Mouse (Mus musculus) heart, postnatal 0 days (tissue): ENCODE measurements around the gene Tenm3. TPM values are rescaled to one million over a fixed set of nuclear protein-coding genes. Genes with fewer than 3 reads are reported as not detected.

ENCODE experiments used
- ATAC-seq: fragments of 200-750 bp; cut with Nextera tagmentation; 2 replicates; pipeline ENCODE4 v1.8.0; 2017; ENCODE audit warnings: low read depth, moderate number of reproducible peaks, moderate library complexity; ENCODE audit not compliant: insufficient read depth
- DNase-seq: peaks from one replicate; pipeline ENCODE4 v3.0.0-alpha.2; 2016; ENCODE audit warnings: low spot score
- H3K27ac ChIP-seq: fragments of 300-500 bp; sonication (generic); 2 replicates; pipeline ENCODE4 v1.5.1; 2014; ENCODE audit warnings: low read depth, mild to moderate bottlenecking
- H3K27me3 ChIP-seq: fragments of 300-500 bp; sonication (generic); 2 replicates; pipeline ENCODE4 v1.6.1; 2014; ENCODE audit warnings: low read length, mixed read lengths; ENCODE audit not compliant: control insufficient read depth, insufficient read depth
- H3K36me3 ChIP-seq: fragments of 300-500 bp; sonication (generic); replicated peaks from 2 replicates; pipeline ENCODE4 v1.6.1; 2014; ENCODE audit warnings: low read length, mixed read lengths; ENCODE audit not compliant: control insufficient read depth, insufficient read depth
- H3K4me1 ChIP-seq: fragments of 300-500 bp; sonication (generic); 2 replicates; pipeline ENCODE4 v1.6.1; 2014; ENCODE audit warnings: antibody characterized with exemption; ENCODE audit not compliant: control insufficient read depth, insufficient read depth
- H3K4me2 ChIP-seq: fragments of 300-500 bp; sonication (generic); 2 replicates; pipeline ENCODE4 v1.6.1; 2014; ENCODE audit warnings: low read depth, mild to moderate bottlenecking, low read length, moderate library complexity
- H3K4me3 ChIP-seq: fragments of 300-500 bp; sonication (generic); 2 replicates; pipeline ENCODE4 v1.5.1; 2014; ENCODE audit warnings: low read depth, low read length
- H3K9ac ChIP-seq: fragments of 300-500 bp; sonication (generic); replicated peaks from 2 replicates; pipeline ENCODE4 v1.6.1; 2014; ENCODE audit warnings: low read depth, low read length, mixed read lengths
- H3K9me3 ChIP-seq: fragments of 300-500 bp; sonication (generic); replicated peaks from 2 replicates; pipeline ENCODE4 v1.6.1; 2016; ENCODE audit warnings: low read length; ENCODE audit not compliant: control insufficient read depth
- CTCF ChIP-seq: IDR thresholded peaks from 2 replicates; pipeline ENCODE4 v1.5.1; 2016; ENCODE audit warnings: antibody characterized with exemption, control low read depth, low read depth
- EP300 ChIP-seq: IDR thresholded peaks from 2 replicates; pipeline ENCODE4 v1.6.1; 2016; ENCODE audit warnings: antibody characterized with exemption, low read depth
- WGBS: fragments of 180-500 bp; shearing (Covaris S2); extraction: QIAGEN DNeasy Blood & Tissue Kit; methylation state at CpG from one replicate; pipeline ENCODE4 v1.1.7; 2014; 5-methylcytosine and 5-hydroxymethylcytosine counted together
- polyA plus RNA-seq: library from polyadenylated mRNA; unstranded; fragments of >200 nt; fragmentation: Nextera tagmentation; extraction: Ambion mirVana; gene quantifications from 2 replicates; pipeline ENCODE4 v1.2.1, GENCODE M21; 2015
- total RNA-seq: library from RNA; depleted of rRNA; stranded (reverse); fragments of >200 nt; gene quantifications from 2 replicates; pipeline ENCODE4 v1.2.3, GENCODE M21; 2014; ENCODE audit warnings: low replicate concordance

Tenm3 gene
- total and polyA plus RNA-seq, 2 experiments from 2014 or later: 1.6 to 17.2 TPM

GRCm38 (mm10) chr8:48215071-48215501 is 628.7 kb downstream of the Tenm3 start:
- DNase-seq: no peak
- Histone ChIP-seq H3K4me1 (no peaks in the 10 kb centered on the region), H3K9ac (no peak overlapping the region), H3K4me2 (no peak overlapping the region), H3K27me3 (no peaks in the 10 kb centered on the region), H3K36me3 (no peaks in the 10 kb centered on the region), H3K4me3 (no peak overlapping the region), H3K9me3 (no peaks in the 10 kb centered on the region), H3K27ac (no peak overlapping the region)
- ATAC-seq: no peak
- TF ChIP-seq EP300: no peak
- TF ChIP-seq CTCF: no peak
- 41% methylated on average over 9 of the region's 9 CpGs for WGBS

- TF ChIP-seq EP300: no peak
- no peak for TF ChIP-seq CTCF
- DNase-seq (no peak), ATAC-seq (no peak)
- H3K27ac ChIP-seq: no peak overlapping the region
- no peak overlapping the region for H3K4me2 ChIP-seq
- H3K27me3 ChIP-seq: no peaks in the 10 kb centered on the region
- H3K9me3 ChIP-seq: no peaks in the 10 kb centered on the region
- no peak overlapping the region for H3K9ac ChIP-seq
- no peaks in the 10 kb centered on the region for H3K36me3 ChIP-seq
- no peak overlapping the region for H3K4me3 ChIP-seq
- WGBS: 70% methylated on average over 6 of the region's 6 CpGs
- H3K4me1 ChIP-seq: no peaks in the 10 kb centered on the region
These were observed 629.4 kb downstream of the Tenm3 start for GRCm38 (mm10) chr8:48214386-48214785.

GRCm38 (mm10) chr8:48211931-48212330 is 631.8 kb downstream of the Tenm3 start:
- 81% methylated on average over 9 of the region's 9 CpGs for WGBS
- Histone ChIP-seq H3K9ac (no peak overlapping the region), H3K9me3 (no peaks in the 10 kb centered on the region), H3K4me2 (no peak overlapping the region), H3K27ac (no peak overlapping the region), H3K4me3 (no peak overlapping the region), H3K4me1 (no peaks in the 10 kb centered on the region), H3K36me3 (no peaks in the 10 kb centered on the region), H3K27me3 (no peaks in the 10 kb centered on the region)
- no peak for ATAC-seq
- TF ChIP-seq EP300 (no peak), CTCF (no peak)
- no peak for DNase-seq

GRCm38 (mm10) chr8:48207567-48207966 is 636.2 kb downstream of the Tenm3 start:
- Histone ChIP-seq H3K36me3 (no peaks in the 10 kb centered on the region), H3K9ac (no peak overlapping the region), H3K27me3 (no peaks in the 10 kb centered on the region), H3K9me3 (no peaks in the 10 kb centered on the region), H3K4me1 (no peaks in the 10 kb centered on the region), H3K4me3 (no peak overlapping the region), H3K27ac (no peak overlapping the region), H3K4me2 (no peak overlapping the region)
- TF ChIP-seq EP300: no peak
- no peak for TF ChIP-seq CTCF
- WGBS: 83% methylated on average over 6 of the region's 6 CpGs
- ATAC-seq (no peak), DNase-seq (no peak)

GRCm38 (mm10) chr8:48206922-48207321 is 636.8 kb downstream of the Tenm3 start:
- no peaks in the 10 kb centered on the region for H3K27me3 ChIP-seq
- H3K9ac ChIP-seq: no peak overlapping the region
- H3K4me1 ChIP-seq: no peaks in the 10 kb centered on the region
- no peak for DNase-seq
- TF ChIP-seq CTCF: peak; percentile 11; the same call in 1 of the 2 replicates
- no peak for TF ChIP-seq EP300
- no peaks in the 10 kb centered on the region for H3K9me3 ChIP-seq
- ATAC-seq: no peak
- no peak overlapping the region for H3K4me2 ChIP-seq
- H3K36me3 ChIP-seq: no peaks in the 10 kb centered on the region
- H3K27ac ChIP-seq: no peak overlapping the region
- 58% methylated on average over 8 of the region's 8 CpGs for WGBS
- no peak overlapping the region for H3K4me3 ChIP-seq

- Histone ChIP-seq H3K9ac (no peak overlapping the region), H3K4me1 (no peaks in the 10 kb centered on the region), H3K4me2 (no peak overlapping the region), H3K4me3 (no peak overlapping the region), H3K36me3 (no peaks in the 10 kb centered on the region), H3K9me3 (no peaks in the 10 kb centered on the region), H3K27ac (no peak overlapping the region), H3K27me3 (no peaks in the 10 kb centered on the region)
- TF ChIP-seq CTCF (no peak), EP300 (no peak)
- DNase-seq (no peak), ATAC-seq (no peak)
- 84% methylated on average over 12 of the region's 12 CpGs for WGBS
These were observed 638.9 kb downstream of the Tenm3 start for GRCm38 (mm10) chr8:48204838-48205345.
